13 mouse cellular contexts compared by ENCODE assay signal in genomic region chr17:35190096-35190495, GRCm38 (mm10). TPM values are rescaled to one million over a fixed set of nuclear protein-coding genes. Genes with fewer than 3 reads are reported as not detected.
DNase-seq lines count a peak whose midpoint lies in the region; ATAC-seq and TF ChIP-seq lines count a peak whose summit lies in the region.
"Had no signal": no experiment of that assay in that cellular context is flagged by ENCODE, and none has a peak within 500 bp of the region (broad histone marks: within the 10 kb centered on the region; RNA-seq: fewer than 3 reads in every experiment).

No protein-coding gene starts in this region.

- H3K27me3 ChIP-seq in stomach, embryonic 16.5 days (ENCODE audit: control insufficient read depth, insufficient read depth, low read length) = peaks cover 7% of the 10 kb centered on the region
- no peaks in the 10 kb centered on the region for H3K27me3 ChIP-seq in stomach, postnatal 0 days (ENCODE audit: control insufficient read depth, insufficient read depth, low read length)
- H3K27me3 ChIP-seq in forebrain, embryonic 16.5 days (replicated peaks; ENCODE audit: control insufficient read depth, insufficient read depth, low read length) = peaks cover 7% of the 10 kb centered on the region
- no peaks in the 10 kb centered on the region for H3K27me3 ChIP-seq in hindbrain, postnatal 0 days (ENCODE audit: insufficient read depth, low read length)

- H3K9me3 ChIP-seq in stomach, embryonic 16.5 days (replicated peaks; ENCODE audit: control insufficient read depth, low read length) = no peaks in the 10 kb centered on the region
- H3K9me3 ChIP-seq in stomach, postnatal 0 days (ENCODE audit: control insufficient read depth, low read length) = no peaks in the 10 kb centered on the region
- no peaks in the 10 kb centered on the region for H3K9me3 ChIP-seq in forebrain, embryonic 16.5 days (ENCODE audit: control insufficient read depth, low read length)
- no peaks in the 10 kb centered on the region for H3K9me3 ChIP-seq in hindbrain, postnatal 0 days (ENCODE audit: low read length)
- H3K9me3 ChIP-seq: heart, embryonic 12.5 days; midbrain, embryonic 12.5 days had no signal

- no peak for TF ChIP-seq POLR2A in cortical plate, adult 2 months (IDR thresholded peaks at IDR 0.05; ENCODE audit: extremely low read depth, insufficient read depth, low read length)

- peaks cover 8% of the 10 kb centered on the region for H3K4me1 ChIP-seq in stomach, embryonic 16.5 days (ENCODE audit: control insufficient read depth, insufficient read depth, low read length)
- no peaks in the 10 kb centered on the region for H3K4me1 ChIP-seq in stomach, postnatal 0 days (replicated peaks; ENCODE audit: control insufficient read depth, insufficient read depth)
- no peaks in the 10 kb centered on the region for H3K4me1 ChIP-seq in cortical plate, adult 2 months (ENCODE audit: control insufficient read depth, insufficient read depth, low read length)
- H3K4me1 ChIP-seq in forebrain, embryonic 16.5 days (replicated peaks; ENCODE audit: control insufficient read depth, insufficient read depth, low read length) = peaks cover 9% of the 10 kb centered on the region
- H3K4me1 ChIP-seq in hindbrain, postnatal 0 days (ENCODE audit: insufficient read depth, low read length) = no peaks in the 10 kb centered on the region

- no peak for TF ChIP-seq EP300 in stomach, postnatal 0 days (optimal IDR thresholded peaks at IDR 0.05)

- no peak overlapping the region for H3K4me2 ChIP-seq in stomach, embryonic 16.5 days (ENCODE audit: low read depth, low read length)
- no peak overlapping the region for H3K4me2 ChIP-seq in stomach, postnatal 0 days (replicated peaks; ENCODE audit: low read depth)
- H3K4me2 ChIP-seq in forebrain, embryonic 16.5 days (ENCODE audit: low read length) = no peak overlapping the region
- H3K4me2 ChIP-seq in hindbrain, postnatal 0 days (ENCODE audit: low read depth, low read length) = no peak overlapping the region
- H3K4me2 ChIP-seq: heart, embryonic 12.5 days; midbrain, embryonic 12.5 days had no signal

- no peak for TF ChIP-seq CTCF in stomach, postnatal 0 days (IDR thresholded peaks at IDR 0.05; ENCODE audit: low read depth)
- TF ChIP-seq CTCF in cortical plate, adult 2 months (IDR thresholded peaks at IDR 0.05; ENCODE audit: extremely low read depth, insufficient read depth, low read length) = no peak
- no peak for TF ChIP-seq CTCF in hindbrain, postnatal 0 days (IDR thresholded peaks at IDR 0.05; ENCODE audit: low read depth)

- no peaks in the 10 kb centered on the region for H3K36me3 ChIP-seq in stomach, embryonic 16.5 days (ENCODE audit: control insufficient read depth, insufficient read depth, low read length)
- no peaks in the 10 kb centered on the region for H3K36me3 ChIP-seq in stomach, postnatal 0 days (ENCODE audit: control insufficient read depth, insufficient read depth, low read length)
- no peaks in the 10 kb centered on the region for H3K36me3 ChIP-seq in forebrain, embryonic 16.5 days (ENCODE audit: control insufficient read depth, insufficient read depth)
- no peaks in the 10 kb centered on the region for H3K36me3 ChIP-seq in hindbrain, postnatal 0 days (ENCODE audit: insufficient read depth, low read length)
- H3K36me3 ChIP-seq: heart, embryonic 12.5 days; midbrain, embryonic 12.5 days had no signal

- ATAC-seq in stomach, embryonic 16.5 days (ENCODE audit: insufficient read depth, low FRiP score) = no peak
- ATAC-seq in stomach, postnatal 0 days (ENCODE audit: low FRiP score, low TSS enrichment) = no peak
- ATAC-seq in forebrain, embryonic 16.5 days = no peak
- no peak for ATAC-seq in hindbrain, postnatal 0 days
- ATAC-seq: intestine, embryonic 16.5 days had no signal

- no peak overlapping the region for H3K4me3 ChIP-seq in stomach, embryonic 16.5 days (replicated peaks; ENCODE audit: low read length)
- no peak overlapping the region for H3K4me3 ChIP-seq in stomach, postnatal 0 days (ENCODE audit: low read depth, low read length)
- H3K4me3 ChIP-seq in cortical plate, adult 2 months (ENCODE audit: insufficient read depth, low read length) = no peak overlapping the region
- no peak overlapping the region for H3K4me3 ChIP-seq in forebrain, embryonic 16.5 days (replicated peaks; ENCODE audit: low read length)
- H3K4me3 ChIP-seq in hindbrain, postnatal 0 days (ENCODE audit: low read length) = no peak overlapping the region
- H3K4me3 ChIP-seq: heart, embryonic 12.5 days; midbrain, embryonic 12.5 days had no signal

- peak overlapping the region; percentile 57 for H3K27ac ChIP-seq in stomach, embryonic 16.5 days (ENCODE audit: low read length)
- no peak overlapping the region for H3K27ac ChIP-seq in stomach, postnatal 0 days (replicated peaks)
- H3K27ac ChIP-seq in cortical plate, adult 2 months (ENCODE audit: insufficient read depth, low read length) = 0 out of 2 replicates have a peak overlapping the region, but pooled peaks have one; percentile 13
- H3K27ac ChIP-seq in forebrain, embryonic 16.5 days (ENCODE audit: low read length) = no peak overlapping the region
- no peak overlapping the region for H3K27ac ChIP-seq in hindbrain, postnatal 0 days
- H3K27ac ChIP-seq: midbrain, embryonic 12.5 days had no signal

- H3K9ac ChIP-seq in stomach, embryonic 16.5 days (ENCODE audit: low read length) = no peak overlapping the region
- no peak overlapping the region for H3K9ac ChIP-seq in stomach, postnatal 0 days (ENCODE audit: low read length)
- no peak overlapping the region for H3K9ac ChIP-seq in forebrain, embryonic 16.5 days (replicated peaks; ENCODE audit: low read depth, low read length)
- H3K9ac ChIP-seq in hindbrain, postnatal 0 days (replicated peaks; ENCODE audit: low read length) = no peak overlapping the region
- H3K9ac ChIP-seq: heart, embryonic 12.5 days; midbrain, embryonic 12.5 days had no signal

- no peak for DNase-seq in stomach, postnatal 0 days (ENCODE audit: low spot score)
- peak; percentile 80 for DNase-seq in naive thymus-derived CD4-positive, alpha-beta T cell, adult 2 months (ENCODE audit: low read depth)
- DNase-seq in kidney, adult 18-20 months = no peak
- no peak for DNase-seq in hindbrain, postnatal 0 days (ENCODE audit: low spot score)
- no peak for DNase-seq in frontal cortex, postnatal 36 days (ENCODE audit: low spot score in 2 of 2)
- DNase-seq: adrenal gland, postnatal 10 days; cerebellum, adult 9-11 months had no signal

- 59% methylated on average over 4 of the region's 4 CpGs for whole genome bisulfite sequencing in stomach, embryonic 16.5 days
- 63% methylated on average over 4 of the region's 4 CpGs for WGBS in stomach, postnatal 0 days
- WGBS in forebrain, embryonic 16.5 days = 85% methylated on average over 4 of the region's 4 CpGs
- whole genome bisulfite sequencing in hindbrain, postnatal 0 days = 78% methylated on average over 4 of the region's 4 CpGs

RNA-seq across cellular contexts. Expression of gene Lst1, which starts 1.9 kb away (rescaled TPM):
- 28.1 and 29.9 TPM in 2 replicates for polyA plus RNA-seq in stomach, embryonic 16.5 days (2015; fragmentation: Nextera tagmentation; extraction: Ambion mirVana)
- 17.5 and 19.3 TPM in 2 replicates for polyA plus RNA-seq in stomach, postnatal 0 days (2015; fragmentation: Nextera tagmentation; extraction: Ambion mirVana)
- polyA plus RNA-seq in cortical plate, adult 2 months (2012; rRNA removed) = 18.9 and 20.2 TPM in 2 replicates
- 4.5 and 4.9 TPM in 2 replicates for polyA plus RNA-seq in forebrain, embryonic 16.5 days (2015; fragmentation: Nextera tagmentation; extraction: Ambion mirVana)
- total RNA-seq in hindbrain, postnatal 0 days (2014; rRNA removed) = 10.8 and 25.0 TPM in 2 replicates
- polyA plus RNA-seq in hindbrain, postnatal 0 days (2015; fragmentation: Nextera tagmentation; extraction: Ambion mirVana) = 8.0 and 8.7 TPM in 2 replicates

RNA-seq across cellular contexts. Expression of gene Ltb, which starts 4.1 kb away (rescaled TPM):
- polyA plus RNA-seq in stomach, embryonic 16.5 days (2015; fragmentation: Nextera tagmentation; extraction: Ambion mirVana) = 2.0 TPM in 2 replicates
- 0.63 and 0.78 TPM in 2 replicates for polyA plus RNA-seq in stomach, postnatal 0 days (2015; fragmentation: Nextera tagmentation; extraction: Ambion mirVana)
- 0.71 and 1.5 TPM in 2 replicates for polyA plus RNA-seq in cortical plate, adult 2 months (2012; rRNA removed)
- polyA plus RNA-seq in forebrain, embryonic 16.5 days (2015; fragmentation: Nextera tagmentation; extraction: Ambion mirVana) = 0.24 TPM in 1 of 2 replicates, not detected in the other
- 1.6 TPM in 1 of 2 replicates, not detected in the other for total RNA-seq in hindbrain, postnatal 0 days (2014; rRNA removed)
- 1.2 and 1.8 TPM in 2 replicates for polyA plus RNA-seq in hindbrain, postnatal 0 days (2015; fragmentation: Nextera tagmentation; extraction: Ambion mirVana)

RNA-seq across cellular contexts. Expression of gene Tnf, which starts 11.7 kb away (rescaled TPM):
- polyA plus RNA-seq in stomach, embryonic 16.5 days (2015; fragmentation: Nextera tagmentation; extraction: Ambion mirVana) = 0.32 TPM in 1 of 2 replicates, not detected in the other
- polyA plus RNA-seq in stomach, postnatal 0 days (2015; fragmentation: Nextera tagmentation; extraction: Ambion mirVana) = 0.32 and 0.40 TPM in 2 replicates
- 0.06 and 0.11 TPM in 2 replicates for polyA plus RNA-seq in cortical plate, adult 2 months (2012; rRNA removed)
- polyA plus RNA-seq in forebrain, embryonic 16.5 days (2015; fragmentation: Nextera tagmentation; extraction: Ambion mirVana) = not detected in 2 replicates
- 0.18 and 0.52 TPM in 2 replicates for total RNA-seq in hindbrain, postnatal 0 days (2014; rRNA removed)
- polyA plus RNA-seq in hindbrain, postnatal 0 days (2015; fragmentation: Nextera tagmentation; extraction: Ambion mirVana) = 0.09 TPM in 1 of 2 replicates, not detected in the other
- polyA plus RNA-seq: heart, embryonic 12.5 days; midbrain, embryonic 12.5 days had no signal

RNA-seq across cellular contexts. Expression of gene Aif1, which starts 14.2 kb away (rescaled TPM):
- 19.9 and 20.2 TPM in 2 replicates for polyA plus RNA-seq in stomach, embryonic 16.5 days (2015; fragmentation: Nextera tagmentation; extraction: Ambion mirVana)
- 24.3 and 25.2 TPM in 2 replicates for polyA plus RNA-seq in stomach, postnatal 0 days (2015; fragmentation: Nextera tagmentation; extraction: Ambion mirVana)
- 13.0 and 13.2 TPM in 2 replicates for polyA plus RNA-seq in cortical plate, adult 2 months (2012; rRNA removed)
- 5.9 and 8.0 TPM in 2 replicates for polyA plus RNA-seq in forebrain, embryonic 16.5 days (2015; fragmentation: Nextera tagmentation; extraction: Ambion mirVana)
- total RNA-seq in hindbrain, postnatal 0 days (2014; rRNA removed) = 0.21 and 2.4 TPM in 2 replicates
- 9.5 and 10.9 TPM in 2 replicates for polyA plus RNA-seq in hindbrain, postnatal 0 days (2015; fragmentation: Nextera tagmentation; extraction: Ambion mirVana)

RNA-seq across cellular contexts. Expression of gene Lta, which starts 15.1 kb away (rescaled TPM):
- 0.44 and 0.46 TPM in 2 replicates for polyA plus RNA-seq in stomach, embryonic 16.5 days (2015; fragmentation: Nextera tagmentation; extraction: Ambion mirVana)
- 0.11 and 0.16 TPM in 2 replicates for polyA plus RNA-seq in stomach, postnatal 0 days (2015; fragmentation: Nextera tagmentation; extraction: Ambion mirVana)
- polyA plus RNA-seq in cortical plate, adult 2 months (2012; rRNA removed) = 0.19 and 0.32 TPM in 2 replicates
- 0.24 and 0.35 TPM in 2 replicates for polyA plus RNA-seq in forebrain, embryonic 16.5 days (2015; fragmentation: Nextera tagmentation; extraction: Ambion mirVana)
- 0.47 TPM in 1 of 2 replicates, not detected in the other for total RNA-seq in hindbrain, postnatal 0 days (2014; rRNA removed)
- polyA plus RNA-seq in hindbrain, postnatal 0 days (2015; fragmentation: Nextera tagmentation; extraction: Ambion mirVana) = 0.85 and 1.3 TPM in 2 replicates
- polyA plus RNA-seq: heart, embryonic 12.5 days; midbrain, embryonic 12.5 days had no signal

Comparison
In these comparisons a context has a peak if more than half of its experiments do, and no peak if none do; other contexts are left out.
1. H3K27ac ChIP-seq: peak in stomach, embryonic 16.5 days (single experiment) and cortical plate, adult 2 months (single experiment); none in stomach, postnatal 0 days (single experiment), forebrain, embryonic 16.5 days (single experiment) and hindbrain, postnatal 0 days (single experiment).